Mouse (Mus musculus) limb, embryonic 11.5 days (tissue): ENCODE results near the gene L3mbtl3. TPM values are rescaled to one million over a fixed set of nuclear protein-coding genes. Genes with fewer than 3 reads are reported as not detected.

Experiments
- ATAC-seq: fragments of 200-750 bp; cut with Nextera tagmentation; 2 replicates; pipeline ENCODE4 v1.8.0; 2017; ENCODE audit warnings: low read depth; ENCODE audit not compliant: insufficient number of reproducible peaks, low FRiP score, low TSS enrichment
- DNase-seq: peaks from one replicate; pipeline ENCODE4 v3.0.0-alpha.2; 2015; ENCODE audit warnings: low spot score
- H3K27ac ChIP-seq: fragments of 300-500 bp; sonication (generic); replicated peaks from 2 replicates; pipeline ENCODE4 v1.5.1; 2014; ENCODE audit warnings: low read depth, mild to moderate bottlenecking, low read length
- H3K27me3 ChIP-seq: fragments of 300-500 bp; sonication (generic); 2 replicates; pipeline ENCODE4 v1.6.1; 2014; ENCODE audit warnings: mild to moderate bottlenecking, low read length, mixed read lengths; ENCODE audit not compliant: control insufficient read depth, insufficient read depth
- H3K36me3 ChIP-seq: fragments of 300-500 bp; sonication (generic); 2 replicates; pipeline ENCODE4 v1.6.1; 2014; ENCODE audit warnings: mild to moderate bottlenecking, low read length, moderate library complexity, mixed read lengths; ENCODE audit not compliant: control insufficient read depth, insufficient read depth
- H3K4me1 ChIP-seq: fragments of 300-500 bp; sonication (generic); 2 replicates; pipeline ENCODE4 v1.6.1; 2014; ENCODE audit warnings: low read length, mixed read lengths; ENCODE audit not compliant: control insufficient read depth, insufficient read depth
- H3K4me2 ChIP-seq: fragments of 300-500 bp; sonication (generic); 2 replicates; pipeline ENCODE4 v1.6.1; 2014; ENCODE audit warnings: low read depth, mild to moderate bottlenecking, moderate library complexity; ENCODE audit not compliant: severe bottlenecking
- H3K4me3 ChIP-seq: fragments of 300-500 bp; sonication (generic); 2 replicates; pipeline ENCODE4 v1.5.1; 2014; ENCODE audit warnings: low read depth, low read length
- H3K9ac ChIP-seq: fragments of 300-500 bp; sonication (generic); 2 replicates; pipeline ENCODE4 v1.6.1; 2014; ENCODE audit warnings: mild to moderate bottlenecking, low read length
- H3K9me3 ChIP-seq: fragments of 300-500 bp; sonication (generic); 2 replicates; pipeline ENCODE4 v1.6.1; 2016; ENCODE audit warnings: low read length; ENCODE audit not compliant: control insufficient read depth
- WGBS: fragments of 180-500 bp; shearing (Covaris S2); extraction: QIAGEN DNeasy Blood & Tissue Kit; methylation state at CpG from one replicate; pipeline ENCODE4 v1.1.7; 2014; 5-methylcytosine and 5-hydroxymethylcytosine counted together
- polyA plus RNA-seq: library from polyadenylated mRNA; unstranded; fragments of >200 nt; fragmentation: Nextera tagmentation; extraction: Ambion mirVana; gene quantifications from 2 replicates; pipeline ENCODE4 v1.2.1, GENCODE M21; 2014

The L3mbtl3 gene
- polyA plus RNA-seq, 1 experiment from 2014 or later, result 37.0 TPM

- 91% methylated on average over 6 of the region's 6 CpGs for WGBS
- Histone ChIP-seq H3K9ac (no peak overlapping the region), H3K4me3 (no peak overlapping the region), H3K27ac (no peak overlapping the region), H3K4me1 (no peaks in the 10 kb centered on the region), H3K27me3 (no peaks in the 10 kb centered on the region), H3K9me3 (no peaks in the 10 kb centered on the region), H3K36me3 (no peaks in the 10 kb centered on the region), H3K4me2 (no peak overlapping the region)
- DNase-seq (no peak), ATAC-seq (no peak)
Measured at GRCm38 (mm10) chr10:26244466-26244865, 131.3 kb downstream of the L3mbtl3 start.

GRCm38 (mm10) chr10:26243203-26243602 is 132.6 kb downstream of the L3mbtl3 start:
- Histone ChIP-seq H3K4me1 (no peaks in the 10 kb centered on the region), H3K27ac (no peak overlapping the region), H3K4me2 (no peak overlapping the region), H3K9ac (no peak overlapping the region), H3K4me3 (no peak overlapping the region), H3K9me3 (no peaks in the 10 kb centered on the region), H3K36me3 (no peaks in the 10 kb centered on the region), H3K27me3 (no peaks in the 10 kb centered on the region)
- DNase-seq (no peak), ATAC-seq (no peak)
- WGBS, result 86% methylated on average over 3 of the region's 3 CpGs

GRCm38 (mm10) chr10:26239090-26239489 is 136.7 kb downstream of the L3mbtl3 start:
- WGBS, result 57% methylated on average over 1 of the region's 1 CpGs
- Histone ChIP-seq H3K36me3 (no peaks in the 10 kb centered on the region), H3K4me3 (no peak overlapping the region), H3K4me2 (no peak overlapping the region), H3K27me3 (no peaks in the 10 kb centered on the region), H3K4me1 (no peaks in the 10 kb centered on the region), H3K27ac (no peak overlapping the region), H3K9me3 (no peaks in the 10 kb centered on the region), H3K9ac (no peak overlapping the region)
- ATAC-seq, result no peak
- no peak for DNase-seq

GRCm38 (mm10) chr10:26238559-26238958 is 137.2 kb downstream of the L3mbtl3 start:
- H3K27me3 ChIP-seq, result no peaks in the 10 kb centered on the region
- no peaks in the 10 kb centered on the region for H3K36me3 ChIP-seq
- no peaks in the 10 kb centered on the region for H3K4me1 ChIP-seq
- no peak overlapping the region for H3K27ac ChIP-seq
- H3K4me3 ChIP-seq, result no peak overlapping the region
- DNase-seq (no peak), ATAC-seq (no peak)
- no peaks in the 10 kb centered on the region for H3K9me3 ChIP-seq
- 37% methylated on average over 4 of the region's 4 CpGs for WGBS
- no peak overlapping the region for H3K9ac ChIP-seq
- H3K4me2 ChIP-seq, result no peak overlapping the region

- WGBS, result 74% methylated on average over 3 of the region's 3 CpGs
- Histone ChIP-seq H3K4me2 (no peak overlapping the region), H3K9me3 (no peaks in the 10 kb centered on the region), H3K4me1 (no peaks in the 10 kb centered on the region; the same call in 1 of the 2 replicates), H3K9ac (no peak overlapping the region), H3K27me3 (no peaks in the 10 kb centered on the region), H3K36me3 (no peaks in the 10 kb centered on the region), H3K4me3 (no peak overlapping the region), H3K27ac (no peak overlapping the region)
- no peak for ATAC-seq
- DNase-seq, result no peak
Measured at GRCm38 (mm10) chr10:26232071-26232653, 143.6 kb downstream of the L3mbtl3 start.

GRCm38 (mm10) chr10:26229488-26229887 is 146.3 kb downstream of the L3mbtl3 start, which contains the start of gene Samd3:
Samd3 (plus strand) TSS chr10:26229707.
- 26% methylated on average over 4 of the region's 4 CpGs for WGBS
- Histone ChIP-seq H3K4me2 (no peak within 1 kb of the TSS), H3K4me3 (no peak within 1 kb of the TSS), H3K9me3 (no peaks in the 10 kb centered on the region), H3K9ac (no peak within 1 kb of the TSS), H3K27ac (no peak within 1 kb of the TSS), H3K36me3 (no peaks in the 10 kb centered on the region), H3K4me1 (peaks cover 2% of the 10 kb centered on the region; the same call in 1 of the 2 replicates), H3K27me3 (no peaks in the 10 kb centered on the region)
- DNase-seq (no peak), ATAC-seq (no peak)

GRCm38 (mm10) chr10:26228187-26228586 is 147.6 kb downstream of the L3mbtl3 start:
- peaks cover 2% of the 10 kb centered on the region; the same call in 1 of the 2 replicates for H3K4me1 ChIP-seq
- no peak for ATAC-seq

GRCm38 (mm10) chr10:26226734-26227133 is 149.0 kb downstream of the L3mbtl3 start:
- H3K4me2 ChIP-seq, result no peak overlapping the region
- WGBS, result 21% methylated on average over 2 of the region's 2 CpGs
- H3K36me3 ChIP-seq, result no peaks in the 10 kb centered on the region
- no peak overlapping the region for H3K27ac ChIP-seq
- H3K27me3 ChIP-seq, result no peaks in the 10 kb centered on the region
- no peak overlapping the region for H3K9ac ChIP-seq
- no peaks in the 10 kb centered on the region for H3K9me3 ChIP-seq
- no peak overlapping the region for H3K4me3 ChIP-seq
- H3K4me1 ChIP-seq, result peaks cover 2% of the 10 kb centered on the region; the same call in 1 of the 2 replicates
- DNase-seq (peak; percentile 28), ATAC-seq (peak; percentile 72; the same call in 1 of the 2 replicates)

More at GRCm38 (mm10) chr10:26228187-26228586, 147.6 kb downstream of the L3mbtl3 start:
- no peaks in the 10 kb centered on the region for H3K9me3 ChIP-seq
- no peak overlapping the region for H3K27ac ChIP-seq
- no peaks in the 10 kb centered on the region for H3K36me3 ChIP-seq
- no peak for DNase-seq
- H3K4me3 ChIP-seq, result no peak overlapping the region
- no peak overlapping the region for H3K4me2 ChIP-seq
- no peak overlapping the region for H3K9ac ChIP-seq
- no peaks in the 10 kb centered on the region for H3K27me3 ChIP-seq

GRCm38 (mm10) chr10:26226241-26226640 is 149.5 kb downstream of the L3mbtl3 start:
- Histone ChIP-seq H3K4me3 (no peak overlapping the region), H3K27ac (no peak overlapping the region), H3K27me3 (no peaks in the 10 kb centered on the region), H3K4me1 (peaks cover 2% of the 10 kb centered on the region; the same call in 1 of the 2 replicates), H3K36me3 (no peaks in the 10 kb centered on the region), H3K9me3 (no peaks in the 10 kb centered on the region), H3K9ac (no peak overlapping the region), H3K4me2 (no peak overlapping the region)
- ATAC-seq, result no peak
- no peak for DNase-seq
- WGBS, result 84% methylated on average over 5 of the region's 5 CpGs
